Mouse (Mus musculus): ENCODE measurements around the gene Akap2.

DNA sequence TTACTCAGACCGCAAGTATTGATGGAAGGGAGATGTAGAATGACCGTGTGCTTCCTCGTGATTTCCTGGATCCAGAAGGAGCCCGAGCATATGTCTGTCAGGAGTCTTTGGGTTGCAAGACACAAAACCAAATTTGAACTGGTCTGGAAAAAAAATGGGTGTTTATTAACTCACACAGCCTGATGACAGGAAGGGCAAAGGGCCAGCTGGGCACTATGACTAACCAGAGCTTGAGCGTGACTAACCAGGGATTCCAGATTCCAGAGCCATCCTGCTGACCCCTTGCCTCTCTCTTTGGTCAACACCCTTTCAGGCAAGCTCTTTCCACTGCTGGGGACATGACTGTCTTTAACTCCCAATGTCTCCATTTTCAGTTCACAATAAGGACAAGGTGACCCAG, 18.0 kb downstream of the Akap2 start:
- TF ChIP-seq CTCF (IDR thresholded peaks at IDR 0.05; ENCODE audit: low read depth), result no peak
- no peak for TF ChIP-seq EP300 (IDR thresholded peaks at IDR 0.05; ENCODE audit: low read depth)

Data from liver, embryonic 14.5 days (tissue).